Mouse (Mus musculus) ES-Bruce4 (cell line): ENCODE results near the gene Vstm4. TPM values are rescaled to one million over a fixed set of nuclear protein-coding genes. Genes with fewer than 3 reads are reported as not detected.

Experiments
- H3K27ac ChIP-seq: 2 replicates; pipeline ENCODE4 v1.5.1; 2012; ENCODE audit warnings: low read length, inconsistent platforms; ENCODE audit not compliant: insufficient read depth
- H3K27me3 ChIP-seq: 2 replicates; pipeline ENCODE4 v1.6.1; 2012; ENCODE audit warnings: mild to moderate bottlenecking, low read length, inconsistent platforms; ENCODE audit not compliant: control insufficient read depth, poor library complexity, insufficient read depth, severe bottlenecking
- H3K36me3 ChIP-seq: 2 replicates; pipeline ENCODE4 v1.6.1; 2012; ENCODE audit warnings: inconsistent platforms, mild to moderate bottlenecking, low read length, moderate library complexity; ENCODE audit not compliant: control insufficient read depth, poor library complexity, insufficient read depth, severe bottlenecking
- H3K4me1 ChIP-seq: one replicate; pipeline ENCODE4 v1.8.1; 2011; ENCODE audit warnings: low read length; ENCODE audit not compliant: control insufficient read depth, insufficient read depth
- H3K4me3 ChIP-seq: 2 replicates; pipeline ENCODE4 v1.5.1; 2011; ENCODE audit warnings: low read depth, mild to moderate bottlenecking, low read length
- H3K9ac ChIP-seq: 2 replicates; pipeline ENCODE4 v1.6.1; 2012; ENCODE audit warnings: low read depth, mild to moderate bottlenecking, inconsistent platforms; ENCODE audit not compliant: poor library complexity, severe bottlenecking
- H3K9me3 ChIP-seq: replicated peaks from 2 replicates; pipeline ENCODE4 v1.6.1; 2012; ENCODE audit warnings: mild to moderate bottlenecking, low read length, inconsistent platforms; ENCODE audit not compliant: control insufficient read depth, poor library complexity, insufficient read depth, severe bottlenecking
- CTCF ChIP-seq: IDR thresholded peaks from one replicate; pipeline ENCODE4 v1.8.1; 2011; ENCODE audit warnings: low read depth, low read length
- EP300 ChIP-seq: IDR thresholded peaks from 2 replicates; pipeline ENCODE4 v1.6.1; 2011; ENCODE audit warnings: low read depth, low read length; ENCODE audit not compliant: insufficient read depth
- POLR2A ChIP-seq: IDR thresholded peaks from one replicate; pipeline ENCODE4 v1.8.1; 2011; ENCODE audit warnings: low read length; ENCODE audit not compliant: insufficient read depth
- polyA plus RNA-seq: library from polyadenylated mRNA; stranded (reverse); fragments of >200 nt; gene quantifications from 2 replicates; pipeline ENCODE4 v1.2.4, GENCODE M21; 2011; ENCODE audit warnings: low read depth; ENCODE audit not compliant: missing spikeins, insufficient read depth, insufficient read length

The Vstm4 gene
- polyA plus RNA-seq, 1 experiment, result not detected

DNA sequence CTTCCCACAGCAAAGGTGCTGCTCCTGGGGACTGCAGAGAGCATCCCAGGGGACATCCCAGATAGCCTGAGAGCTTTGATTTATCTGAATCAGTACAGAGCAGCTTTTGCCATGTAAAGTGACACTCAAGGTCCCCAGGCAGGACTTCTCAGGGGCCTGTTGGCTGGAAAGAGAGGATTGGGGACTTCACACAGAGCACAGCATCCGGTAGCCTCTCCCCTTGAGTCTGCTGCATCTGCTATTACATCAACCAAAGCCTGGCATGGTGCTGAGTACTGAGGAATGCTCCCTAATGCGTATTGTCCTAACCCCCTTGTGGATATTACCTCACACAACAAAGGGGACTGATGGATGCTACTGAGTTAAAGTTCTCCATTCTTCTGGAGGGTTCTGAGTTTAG lies 5.1 kb downstream of the Vstm4 start:
- H3K36me3 ChIP-seq, result no peaks in the 10 kb centered on the region
- peaks cover 3% of the 10 kb centered on the region; the same call in 1 of the 2 replicates for H3K27me3 ChIP-seq
- no peak for TF ChIP-seq CTCF
- no peak for TF ChIP-seq POLR2A
- no peak for TF ChIP-seq EP300
- no peak overlapping the region for H3K4me3 ChIP-seq
- no peak overlapping the region for H3K9ac ChIP-seq
- no peak overlapping the region for H3K27ac ChIP-seq
- H3K4me1 ChIP-seq, result no peaks in the 10 kb centered on the region
- H3K9me3 ChIP-seq, result no peaks in the 10 kb centered on the region

DNA sequence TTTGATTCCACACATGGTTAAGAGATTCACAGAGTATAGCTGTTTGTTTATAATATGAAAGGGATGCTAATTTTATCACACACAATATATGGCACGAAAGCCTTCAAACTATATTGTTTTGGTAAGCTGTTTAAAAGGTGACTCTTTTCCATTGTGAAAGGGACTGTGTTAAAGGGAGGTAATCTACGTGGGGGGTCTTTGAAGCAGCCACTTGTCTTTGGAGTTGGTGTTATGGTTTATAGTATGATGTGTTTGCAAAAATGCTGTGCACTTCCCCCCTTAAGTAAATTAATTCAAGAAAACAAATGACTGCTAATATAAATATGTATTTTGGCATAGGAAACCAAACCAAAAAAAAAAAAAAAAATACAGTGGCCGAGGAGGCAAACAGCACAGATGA lies 8.8 kb downstream of the Vstm4 start:
- TF ChIP-seq CTCF (no peak), POLR2A (no peak), EP300 (no peak)

DNA sequence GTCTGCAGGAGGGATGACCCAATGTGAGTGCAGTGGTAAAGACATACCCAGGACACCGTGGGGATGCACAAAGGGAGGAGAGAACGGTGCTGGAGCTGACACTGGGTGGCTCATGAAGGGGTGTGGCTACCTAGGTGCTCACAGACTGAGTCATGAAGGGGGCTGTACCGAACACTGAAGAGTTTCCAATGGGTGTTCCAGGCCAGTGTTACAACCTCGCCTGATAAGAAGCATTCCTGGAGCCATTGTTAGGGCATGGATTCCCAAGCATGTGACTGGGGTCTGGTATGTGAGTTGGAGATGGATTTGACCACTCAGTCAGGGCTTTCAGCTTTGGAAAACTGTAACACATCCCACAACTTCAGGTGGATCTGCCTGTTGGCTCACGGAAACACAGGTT lies 15.4 kb downstream of the Vstm4 start:
- Histone ChIP-seq H3K4me3 (no peak overlapping the region), H3K27ac (no peak overlapping the region), H3K27me3 (no peaks in the 10 kb centered on the region), H3K4me1 (no peaks in the 10 kb centered on the region), H3K9ac (no peak overlapping the region), H3K36me3 (no peaks in the 10 kb centered on the region), H3K9me3 (no peaks in the 10 kb centered on the region)
- no peak for TF ChIP-seq POLR2A
- no peak for TF ChIP-seq CTCF
- TF ChIP-seq EP300, result no peak

More for the DNA sequence above, 8.8 kb downstream of the Vstm4 start:
- Histone ChIP-seq H3K4me1 (no peaks in the 10 kb centered on the region), H3K9ac (no peak overlapping the region), H3K27me3 (no peaks in the 10 kb centered on the region), H3K9me3 (no peaks in the 10 kb centered on the region), H3K36me3 (no peaks in the 10 kb centered on the region), H3K27ac (no peak overlapping the region), H3K4me3 (no peak overlapping the region)

DNA sequence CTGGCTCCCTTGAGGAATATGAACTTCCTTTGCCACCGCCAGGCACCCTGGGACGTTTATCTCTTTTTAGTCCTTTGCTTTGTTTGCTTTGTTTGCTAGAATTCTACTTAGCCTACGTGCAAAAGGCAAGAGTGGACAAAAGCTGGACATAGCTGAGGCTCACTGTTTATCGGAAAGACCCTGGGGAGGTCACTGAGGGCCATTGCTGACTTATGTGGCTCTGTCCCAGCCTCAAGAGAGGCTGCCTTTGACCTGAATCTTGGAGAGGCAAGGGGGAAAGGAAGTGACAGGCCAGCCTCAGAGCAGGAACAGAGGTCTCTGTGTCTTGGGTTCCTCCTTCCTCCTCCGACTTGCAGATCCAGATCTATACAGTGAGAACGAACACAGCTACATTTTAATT lies 21.0 kb downstream of the Vstm4 start:
- Histone ChIP-seq H3K27ac (no peak overlapping the region), H3K4me1 (no peaks in the 10 kb centered on the region), H3K9ac (no peak overlapping the region), H3K4me3 (no peak overlapping the region), H3K9me3 (0 out of 2 replicates have a peak, but pooled peaks cover 3% of the 10 kb centered on the region), H3K27me3 (no peaks in the 10 kb centered on the region), H3K36me3 (no peaks in the 10 kb centered on the region)
- TF ChIP-seq EP300, result no peak
- TF ChIP-seq CTCF, result no peak
- no peak for TF ChIP-seq POLR2A

DNA sequence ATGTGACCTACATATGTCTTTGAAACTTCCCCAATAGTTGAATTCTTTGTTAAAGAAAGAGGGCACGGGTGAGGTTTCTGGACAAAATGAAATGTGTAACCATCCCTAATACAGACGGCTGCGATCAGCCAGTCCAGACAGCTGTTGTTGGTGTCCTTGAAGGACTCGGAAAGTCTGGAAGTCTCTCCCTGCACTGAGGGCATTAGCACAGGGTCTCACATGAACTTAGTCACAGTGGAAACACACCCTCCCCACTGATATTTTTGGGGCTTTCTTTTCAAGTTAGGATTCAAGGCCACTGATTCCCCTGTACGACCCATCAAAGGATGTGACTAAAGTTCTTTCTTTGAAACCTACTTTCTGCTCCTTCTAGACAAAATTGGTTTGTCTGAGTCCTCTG lies 23.8 kb downstream of the Vstm4 start:
- no peak overlapping the region for H3K9ac ChIP-seq
- TF ChIP-seq EP300 (no peak), POLR2A (no peak), CTCF (no peak)
- H3K27ac ChIP-seq, result no peak overlapping the region
- 0 out of 2 replicates have a peak, but pooled peaks cover 3% of the 10 kb centered on the region for H3K9me3 ChIP-seq
- no peaks in the 10 kb centered on the region for H3K4me1 ChIP-seq
- no peak overlapping the region for H3K4me3 ChIP-seq
- no peaks in the 10 kb centered on the region for H3K36me3 ChIP-seq
- no peaks in the 10 kb centered on the region for H3K27me3 ChIP-seq

DNA sequence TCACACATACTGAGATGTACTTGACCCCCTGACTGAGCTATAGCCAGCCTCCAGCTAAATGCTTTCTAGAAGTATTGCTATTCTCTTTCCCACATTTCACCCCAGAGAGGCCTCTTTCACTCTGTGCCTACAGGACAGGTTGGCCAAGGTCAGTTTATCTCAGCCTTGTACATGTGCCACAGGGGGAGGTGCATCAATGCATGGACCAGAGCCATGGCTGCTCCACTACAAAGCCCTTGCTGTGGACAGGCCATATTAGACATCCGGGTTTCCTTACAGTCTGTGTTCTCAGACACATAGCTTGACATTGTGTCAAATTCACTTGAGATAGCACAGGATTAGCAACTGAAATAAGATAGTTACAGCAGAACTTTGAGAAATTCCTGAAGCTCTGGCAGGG lies 25.1 kb downstream of the Vstm4 start:
- no peak overlapping the region for H3K9ac ChIP-seq
- no peaks in the 10 kb centered on the region for H3K4me1 ChIP-seq
- H3K4me3 ChIP-seq, result no peak overlapping the region
- H3K36me3 ChIP-seq, result no peaks in the 10 kb centered on the region
- H3K9me3 ChIP-seq, result 0 out of 2 replicates have a peak, but pooled peaks cover 3% of the 10 kb centered on the region
- H3K27me3 ChIP-seq, result no peaks in the 10 kb centered on the region
- TF ChIP-seq POLR2A (no peak), EP300 (no peak), CTCF (no peak)
- H3K27ac ChIP-seq, result no peak overlapping the region
